14 mouse cellular contexts compared by ENCODE assay signal in genomic region chr1:151766976-151767654, GRCm38 (mm10). TPM values are rescaled to one million over a fixed set of nuclear protein-coding genes. Genes with fewer than 3 reads are reported as not detected.
DNase-seq lines count a peak whose midpoint lies in the region; TF ChIP-seq lines count a peak whose summit lies in the region.
"Had no signal": no experiment of that assay in that cellular context is flagged by ENCODE, and none has a peak within 500 bp of the region (broad histone marks: within the 10 kb centered on the region; RNA-seq: fewer than 3 reads in every experiment).

No protein-coding gene starts in this region.

- intact Hi-C loops in heart, adult 2 months (cut with DNase I), result no loop called here
- intact Hi-C loops in heart, postnatal 10 days (cut with DNase I), result no loop called here

- H3K27me3 ChIP-seq in heart, adult 2 months (ENCODE audit: control insufficient read depth, insufficient read depth, low read length), result no peaks in the 10 kb centered on the region
- H3K27me3 ChIP-seq: neural tube, embryonic 13.5 days had no signal

- no peak for TF ChIP-seq POLR2A in heart, adult 2 months (IDR thresholded peaks at IDR 0.05; ENCODE audit: insufficient read depth, low read depth, low read length)
- no peak for TF ChIP-seq POLR2A in bone marrow, adult 2 months (IDR thresholded peaks at IDR 0.05; ENCODE audit: borderline replicate concordance, control insufficient read depth, low read depth, low read length)

- no peak overlapping the region for H3K9ac ChIP-seq in heart, adult 2 months (ENCODE audit: low read depth, low read length)
- H3K9ac ChIP-seq: neural tube, embryonic 13.5 days had no signal

- no peak for TF ChIP-seq EP300 in heart, adult 2 months (IDR thresholded peaks at IDR 0.05; ENCODE audit: insufficient read depth, low read depth, low read length)

- no peaks in the 10 kb centered on the region; the same call in 1 of the 2 replicates for H3K4me1 ChIP-seq in heart, adult 2 months (ENCODE audit: control insufficient read depth, insufficient read depth, low read length)
- no peaks in the 10 kb centered on the region for H3K4me1 ChIP-seq in bone marrow, adult 2 months (ENCODE audit: control insufficient read depth, insufficient read depth, low read length)
- H3K4me1 ChIP-seq: neural tube, embryonic 13.5 days had no signal

- WGBS in heart, adult 2 months, result 88% methylated on average over 3 of the region's 3 CpGs
- 93% methylated on average over 3 of the region's 3 CpGs for WGBS in bone marrow, adult 2 months

- H3K79me2 ChIP-seq in heart, adult 2 months (replicated peaks; ENCODE audit: control insufficient read depth, insufficient read depth, low read length), result peaks cover 3% of the 10 kb centered on the region

- TF ChIP-seq CTCF in heart, adult 2 months (IDR thresholded peaks at IDR 0.05), result peak; percentile 46
- 0 out of 2 replicates have a peak, but pooled peaks have one; percentile 10 for TF ChIP-seq CTCF in bone marrow, adult 2 months (IDR thresholded peaks at IDR 0.05; ENCODE audit: control insufficient read depth, insufficient read depth, low read length)

- no peak overlapping the region for H3K4me3 ChIP-seq in heart, adult 2 months
- H3K4me3 ChIP-seq in bone marrow, adult 2 months (replicated peaks; ENCODE audit: control insufficient read depth, low read depth, low read length), result no peak overlapping the region
- H3K4me3 ChIP-seq: limb, embryonic 10.5 days; neural tube, embryonic 13.5 days had no signal

- no peak overlapping the region for H3K27ac ChIP-seq in heart, adult 2 months
- H3K27ac ChIP-seq in bone marrow, adult 2 months (ENCODE audit: control insufficient read depth, insufficient read depth, low read depth, low read length, poor library complexity), result no peak overlapping the region
- H3K27ac ChIP-seq: limb, embryonic 10.5 days; macrophage; neural tube, embryonic 13.5 days had no signal

- DNase-seq in heart, adult 2 months, result no peak
- DNase-seq in heart, postnatal 10 days, result no peak
- peak; percentile 22 for DNase-seq in thymus, postnatal 0 days (ENCODE audit: low spot score)
- DNase-seq in thymus, postnatal 36 days, result no peak
- DNase-seq in adrenal gland, adult 2 months, result no peak
- DNase-seq in ovary, adult 18-20 months (ENCODE audit: low spot score), result no peak
- no peak for DNase-seq in layer of hippocampus, postnatal 14 days (ENCODE audit: low spot score in 2 of 2)
- DNase-seq: cerebellum, adult 11-12 months; heart, postnatal 36 days; kidney, postnatal 10 days had no signal

- peaks cover 8% of the 10 kb centered on the region for H3K36me3 ChIP-seq in heart, adult 2 months (ENCODE audit: control insufficient read depth, insufficient read depth, low read length)

RNA-seq across cellular contexts. Expression of gene Edem3, which starts 11.9 kb away (rescaled TPM):
- 10 to 100 TPM; 18.3 to 19.4 TPM for total RNA-seq in heart, adult 2 months (2021)
- polyA plus RNA-seq in heart, adult 2 months (2012; rRNA removed), result 3.8 and 8.5 TPM in 2 replicates
- total RNA-seq in heart, postnatal 10 days (2021), result 10 to 100 TPM; 24.9 to 28.1 TPM
- polyA plus RNA-seq in thymus, postnatal 0 days (2015; fragmentation: Nextera tagmentation; extraction: Ambion mirVana), result 5.5 and 6.4 TPM in 2 replicates
- 4.0 and 8.6 TPM in 2 replicates for polyA plus RNA-seq in bone marrow, adult 2 months (2011; ENCODE audit: insufficient read depth, insufficient read length, low replicate concordance, missing spikeins)
- 100 to 1,000 TPM in 1 of 2 experiments, 10 to 100 TPM in 1; 77.7 to 112 TPM for total RNA-seq in adrenal gland, adult 2 months (2021)
- polyA plus RNA-seq in adrenal gland, adult 2 months (2012; rRNA removed), result 12.7 and 17.0 TPM in 2 replicates
- total RNA-seq in layer of hippocampus, postnatal 14 days (2021), result 10 to 100 TPM; 38.1 to 38.3 TPM
